Mouse (Mus musculus): ENCODE data around the gene Kif28. TPM values are rescaled to one million over a fixed set of nuclear protein-coding genes. Genes with fewer than 3 reads are reported as not detected.

Gene Kif28
- polyA plus RNA-seq, 1 experiment from 2014 or later, result not detected

Other genes with a start within 250 kb of the Kif28 start
- gene Smyd3, start 227.2 kb downstream of the Kif28 start, polyA plus RNA-seq (2014; fragmentation: Nextera tagmentation; extraction: Ambion mirVana), result 25.4 and 28.2 TPM in 2 replicates
- gene Tfb2m, start 199.0 kb downstream of the Kif28 start, polyA plus RNA-seq (2014; fragmentation: Nextera tagmentation; extraction: Ambion mirVana), result 29.4 and 31.3 TPM in 2 replicates
- 26.4 and 32.5 TPM in 2 replicates for gene Cnst, start 198.9 kb downstream of the Kif28 start, polyA plus RNA-seq (2014; fragmentation: Nextera tagmentation; extraction: Ambion mirVana)
- gene Sccpdh, start 77.1 kb downstream of the Kif28 start, polyA plus RNA-seq (2014; fragmentation: Nextera tagmentation; extraction: Ambion mirVana), result 176 and 196 TPM in 2 replicates
- 0.27 TPM in 1 of 2 replicates, not detected in the other for gene Gm10518, start 58.1 kb upstream of the Kif28 start, polyA plus RNA-seq (2014; fragmentation: Nextera tagmentation; extraction: Ambion mirVana)
- 17.5 and 19.2 TPM in 2 replicates for gene Ahctf1, start 58.4 kb upstream of the Kif28 start, polyA plus RNA-seq (2014; fragmentation: Nextera tagmentation; extraction: Ambion mirVana)
- gene Cdc42bpa, start 215.2 kb upstream of the Kif28 start, polyA plus RNA-seq (2014; fragmentation: Nextera tagmentation; extraction: Ambion mirVana), result 25.0 and 27.0 TPM in 2 replicates

All from hindbrain, embryonic 14.5 days (tissue).